Comparison of ENCODE assay signal across 16 mouse cellular contexts in the genomic region with DNA sequence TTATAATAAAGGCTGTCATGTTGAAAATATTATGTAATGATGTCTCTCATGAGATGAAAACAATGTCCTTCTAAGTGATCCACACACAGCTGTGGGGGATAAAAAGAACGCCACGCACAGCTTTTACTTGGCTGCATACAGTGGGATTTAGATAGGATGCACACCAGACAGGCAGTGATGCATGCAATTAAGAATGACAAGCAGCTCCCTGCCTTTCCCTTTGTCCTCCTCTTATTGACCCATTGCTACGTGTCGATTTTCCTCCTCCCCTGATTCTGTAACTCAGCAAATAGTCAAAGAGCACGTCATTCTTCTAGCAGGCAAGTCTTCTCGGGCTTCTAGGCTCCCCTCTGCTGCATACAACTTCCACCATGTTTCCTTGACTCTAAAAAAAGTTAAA.
DNase-seq lines count a peak whose midpoint lies in the region; ATAC-seq and TF ChIP-seq lines count a peak whose summit lies in the region.
"Had no signal": no experiment of that assay in that cellular context is flagged by ENCODE, and none has a peak within 500 bp of the region (broad histone marks: within the 10 kb centered on the region; RNA-seq: fewer than 3 reads in every experiment).

No protein-coding gene starts in this region.

- no peak for DNase-seq in kidney, postnatal 4 days
- DNase-seq in brain, embryonic 14.5 days (ENCODE audit: low read depth), result peak; percentile 60
- DNase-seq in adrenal gland, postnatal 10 days, result no peak
- DNase-seq in left cerebral cortex, postnatal 25 days (ENCODE audit: low spot score in 2 of 2), result no peak
- DNase-seq in urinary bladder, postnatal 10 days (ENCODE audit: low spot score), result no peak
- DNase-seq: cerebellum, adult 9-10 months; gastrocnemius, postnatal 25 days; kidney, adult 11 months; layer of hippocampus, postnatal 36 days; thymus, postnatal 4 days had no signal

- intact Hi-C loops in left cerebral cortex, postnatal 25 days (cut with DNase I), result no loop called here

- 54% methylated on average over 6 of the region's 6 CpGs for WGBS in kidney, embryonic 15.5 days
- WGBS in intestine, embryonic 15.5 days, result 62% methylated on average over 6 of the region's 6 CpGs
- 15% methylated on average over 6 of the region's 6 CpGs for WGBS in midbrain, embryonic 16.5 days

- no peaks in the 10 kb centered on the region for H3K27me3 ChIP-seq in kidney, embryonic 15.5 days
- H3K27me3 ChIP-seq in intestine, embryonic 15.5 days (replicated peaks), result no peaks in the 10 kb centered on the region
- no peaks in the 10 kb centered on the region for H3K27me3 ChIP-seq in midbrain, embryonic 16.5 days (ENCODE audit: control insufficient read depth, insufficient read depth, low read depth, low read length)
- H3K27me3 ChIP-seq: stomach, embryonic 15.5 days had no signal

- H3K4me3 ChIP-seq in kidney, embryonic 15.5 days (replicated peaks), result no peak overlapping the region
- no peak overlapping the region for H3K4me3 ChIP-seq in intestine, embryonic 15.5 days (replicated peaks)
- no peak overlapping the region for H3K4me3 ChIP-seq in midbrain, embryonic 16.5 days (ENCODE audit: low read depth, low read length)
- H3K4me3 ChIP-seq: embryonic facial prominence, embryonic 10.5 days; stomach, embryonic 15.5 days had no signal

- peak overlapping the region; percentile 14; the same call in 1 of the 2 replicates for H3K4me2 ChIP-seq in kidney, embryonic 15.5 days
- no peak overlapping the region for H3K4me2 ChIP-seq in intestine, embryonic 15.5 days (replicated peaks)
- peak overlapping the region; percentile 50 for H3K4me2 ChIP-seq in midbrain, embryonic 16.5 days (ENCODE audit: low read length)
- H3K4me2 ChIP-seq: stomach, embryonic 15.5 days had no signal

- no peaks in the 10 kb centered on the region for H3K36me3 ChIP-seq in kidney, embryonic 15.5 days
- H3K36me3 ChIP-seq in intestine, embryonic 15.5 days, result no peaks in the 10 kb centered on the region
- no peaks in the 10 kb centered on the region for H3K36me3 ChIP-seq in midbrain, embryonic 16.5 days (ENCODE audit: control insufficient read depth, insufficient read depth, low read length)
- H3K36me3 ChIP-seq: stomach, embryonic 15.5 days had no signal

- 0 out of 2 replicates have a peak overlapping the region, but pooled peaks have one; percentile 18 for H3K27ac ChIP-seq in kidney, embryonic 15.5 days
- no peak overlapping the region for H3K27ac ChIP-seq in intestine, embryonic 15.5 days
- H3K27ac ChIP-seq in midbrain, embryonic 16.5 days (ENCODE audit: low read length), result peak overlapping the region; percentile 63
- H3K27ac ChIP-seq: embryonic facial prominence, embryonic 10.5 days; stomach, embryonic 15.5 days had no signal

- no peaks in the 10 kb centered on the region for H3K9me3 ChIP-seq in kidney, embryonic 15.5 days (replicated peaks)
- H3K9me3 ChIP-seq in intestine, embryonic 15.5 days, result no peaks in the 10 kb centered on the region
- H3K9me3 ChIP-seq in midbrain, embryonic 16.5 days (replicated peaks; ENCODE audit: control insufficient read depth, low read length, poor library complexity, severe bottlenecking), result no peaks in the 10 kb centered on the region
- H3K9me3 ChIP-seq: embryonic facial prominence, embryonic 10.5 days; stomach, embryonic 15.5 days had no signal

- TF ChIP-seq POLR2A in brain, embryonic 14.5 days (IDR thresholded peaks at IDR 0.05; ENCODE audit: borderline replicate concordance, extremely low read depth, insufficient read depth, insufficient read length, poor library complexity, severe bottlenecking), result no peak

- TF ChIP-seq CTCF in brain, embryonic 14.5 days (IDR thresholded peaks at IDR 0.05; ENCODE audit: borderline replicate concordance, extremely low read depth, insufficient read depth, insufficient read length), result no peak

- ATAC-seq in kidney, embryonic 15.5 days (replicated peaks; ENCODE audit: low FRiP score), result no peak
- ATAC-seq in intestine, embryonic 15.5 days, result peak; percentile 24; the same call in 1 of the 2 replicates
- ATAC-seq in midbrain, embryonic 16.5 days, result peak; percentile 71; the same call in 1 of the 2 replicates
- ATAC-seq: lung, postnatal 0 days had no signal

- peaks cover 23% of the 10 kb centered on the region for H3K4me1 ChIP-seq in kidney, embryonic 15.5 days
- H3K4me1 ChIP-seq in intestine, embryonic 15.5 days (replicated peaks), result peaks cover 7% of the 10 kb centered on the region; the same call in 1 of the 2 replicates
- peaks cover 7% of the 10 kb centered on the region for H3K4me1 ChIP-seq in midbrain, embryonic 16.5 days (ENCODE audit: control insufficient read depth, insufficient read depth, low read length)

- no peak overlapping the region for H3K9ac ChIP-seq in kidney, embryonic 15.5 days
- H3K9ac ChIP-seq in intestine, embryonic 15.5 days, result no peak overlapping the region
- H3K9ac ChIP-seq in midbrain, embryonic 16.5 days (ENCODE audit: low read depth, low read length), result no peak overlapping the region
- H3K9ac ChIP-seq: stomach, embryonic 15.5 days had no signal
